Mouse (Mus musculus) B cell, adult 2 months (primary cell): ENCODE results near the gene Rhbdl3.

Experiments used
- DNase-seq, 2 experiments: peaks; one replicate each; pipeline ENCODE4 v3.0.0; 2022

The Rhbdl3 gene

DNA sequence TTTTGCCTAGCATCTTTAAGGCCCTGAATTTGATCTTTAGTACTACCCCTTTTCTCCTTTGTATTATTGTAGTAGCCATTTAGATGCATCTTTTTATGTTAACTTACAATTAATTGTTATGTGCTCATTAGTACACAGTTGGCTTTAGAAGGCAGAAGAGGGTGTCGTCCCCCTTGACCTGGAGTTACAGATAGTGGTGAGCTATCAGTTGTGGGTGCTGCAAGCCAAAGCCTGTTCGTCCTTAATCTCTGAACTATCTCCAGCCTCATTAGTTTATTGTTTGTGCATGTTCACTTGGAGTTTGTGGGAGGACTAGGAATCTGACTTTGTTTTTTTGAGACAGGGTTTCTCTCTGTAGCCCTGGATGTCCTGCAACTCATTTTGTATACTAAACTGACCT, 86.1 kb downstream of the Rhbdl3 start:
- no peak for DNase-seq

GRCm38 (mm10) chr11:80389885-80390284, 89.2 kb downstream of the Rhbdl3 start:
- DNase-seq, result no peak

DNA sequence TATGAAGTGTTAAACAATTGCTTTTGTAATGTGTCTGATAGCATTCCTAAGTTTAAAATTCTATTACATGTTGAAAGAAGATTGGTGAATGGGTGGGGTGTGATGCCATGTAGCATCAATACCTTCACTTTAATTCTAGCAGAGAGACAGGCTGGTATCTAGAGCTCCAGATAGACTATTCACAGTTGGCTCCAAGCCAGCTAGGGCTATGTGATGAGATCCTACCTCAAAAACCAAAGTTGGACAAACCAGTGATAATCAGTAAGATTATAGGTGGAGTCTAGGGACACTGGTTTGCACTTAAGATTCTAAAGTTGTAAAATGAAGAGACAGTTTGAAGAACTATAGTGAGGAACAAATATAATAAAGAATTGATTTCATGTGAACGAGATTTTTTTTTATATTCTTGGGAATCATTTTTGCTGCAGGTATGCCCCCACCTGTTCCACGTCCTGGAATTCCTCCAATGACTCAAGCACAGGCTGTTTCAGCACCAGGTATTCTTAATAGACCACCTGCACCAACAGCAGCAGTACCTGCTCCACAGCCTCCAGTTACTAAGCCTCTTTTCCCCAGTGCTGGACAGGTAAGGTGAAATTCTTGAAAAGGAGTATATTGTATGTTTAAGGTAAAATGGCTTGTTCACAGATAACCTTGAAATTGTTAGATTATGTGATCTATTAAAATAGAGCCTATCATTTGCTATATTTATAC, 90.9 kb downstream of the Rhbdl3 start:
- DNase-seq, result no peak

DNA sequence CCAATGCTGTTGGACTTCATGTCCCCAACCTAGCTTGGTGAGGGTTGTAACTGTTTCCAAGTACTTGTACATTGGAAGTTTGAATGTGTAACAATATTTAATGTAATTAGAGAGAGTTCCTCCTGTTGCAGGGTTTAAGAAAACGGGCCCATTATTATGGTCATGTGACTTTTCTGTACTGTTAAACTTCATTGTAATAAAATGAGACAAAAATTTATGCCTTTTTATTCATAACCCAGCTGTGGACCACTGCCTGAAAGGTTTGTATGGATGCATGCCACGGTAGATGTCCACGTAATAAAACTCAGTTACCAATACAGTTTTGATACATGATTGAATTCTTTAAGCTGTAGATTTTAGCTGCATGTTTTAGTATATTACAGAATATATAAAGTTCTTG, 95.2 kb downstream of the Rhbdl3 start:
- no peak for DNase-seq

GRCm38 (mm10) chr11:80396617-80397016, 95.9 kb downstream of the Rhbdl3 start:
- no peak for DNase-seq
